Mouse (Mus musculus) embryonic facial prominence, embryonic 15.5 days (tissue): ENCODE data around the gene Zzz3. TPM values are rescaled to one million over a fixed set of nuclear protein-coding genes. Genes with fewer than 3 reads are reported as not detected.
A peak's percentile ranks its signal among the peaks of the same experiment; 100 is the strongest.

ENCODE experiments used
- ATAC-seq: fragments of 200-750 bp; cut with Nextera tagmentation; 2 replicates; pipeline ENCODE4 v1.8.0; 2017; ENCODE audit warnings: low read depth, moderate TSS enrichment; ENCODE audit not compliant: insufficient number of reproducible peaks, low FRiP score, low TSS enrichment
- H3K27ac ChIP-seq: fragments of 300-500 bp; sonication (generic); replicated peaks from 2 replicates; pipeline ENCODE4 v1.5.1; 2015; ENCODE audit warnings: mild to moderate bottlenecking, inconsistent platforms
- H3K27me3 ChIP-seq: fragments of 300-500 bp; sonication (generic); 2 replicates; pipeline ENCODE4 v1.6.1; 2015; ENCODE audit warnings: inconsistent platforms
- H3K36me3 ChIP-seq: fragments of 300-500 bp; sonication (generic); 2 replicates; pipeline ENCODE4 v1.6.1; 2015; ENCODE audit warnings: mild to moderate bottlenecking, inconsistent platforms
- H3K4me1 ChIP-seq: fragments of 300-500 bp; sonication (generic); 2 replicates; pipeline ENCODE4 v1.6.1; 2015; ENCODE audit warnings: inconsistent platforms
- H3K4me2 ChIP-seq: fragments of 300-500 bp; sonication (generic); replicated peaks from 2 replicates; pipeline ENCODE4 v1.6.1; 2015; ENCODE audit warnings: mild to moderate bottlenecking, inconsistent platforms
- H3K4me3 ChIP-seq: fragments of 300-500 bp; sonication (generic); replicated peaks from 2 replicates; pipeline ENCODE4 v1.5.1; 2015; ENCODE audit warnings: mild to moderate bottlenecking, inconsistent platforms
- H3K9ac ChIP-seq: fragments of 300-500 bp; sonication (generic); 2 replicates; pipeline ENCODE4 v1.6.1; 2015; ENCODE audit warnings: inconsistent platforms
- H3K9me3 ChIP-seq: fragments of 300-500 bp; sonication (generic); replicated peaks from 2 replicates; pipeline ENCODE4 v1.6.1; 2016; ENCODE audit warnings: inconsistent platforms
- WGBS: fragments of 180-500 bp; shearing (Covaris S2); methylation state at CpG from one replicate; pipeline ENCODE4 v1.1.7; 2015; 5-methylcytosine and 5-hydroxymethylcytosine counted together
- polyA plus RNA-seq: library from polyadenylated mRNA; unstranded; fragments of >200 nt; fragmentation: Nextera tagmentation; extraction: Ambion mirVana; gene quantifications from 2 replicates; pipeline ENCODE4 v1.2.1, GENCODE M21; 2015

Gene Zzz3
- polyA plus RNA-seq, 1 experiment from 2014 or later: 40.9 TPM

- Histone ChIP-seq H3K9ac (no peak overlapping the region), H3K4me1 (peaks cover 11% of the 10 kb centered on the region; the same call in 1 of the 2 replicates), H3K4me2 (no peak overlapping the region), H3K36me3 (no peaks in the 10 kb centered on the region; the same call in 1 of the 2 replicates), H3K9me3 (no peaks in the 10 kb centered on the region), H3K27ac (no peak overlapping the region), H3K27me3 (no peaks in the 10 kb centered on the region), H3K4me3 (no peak overlapping the region)
- 61% methylated on average over 4 of the region's 4 CpGs for WGBS
- no peak for ATAC-seq
Measured at GRCm38 (mm10) chr3:152467312-152467711, 72.0 kb downstream of the Zzz3 start.

- ATAC-seq: no peak
- H3K4me2 ChIP-seq: no peak overlapping the region
- no peak overlapping the region for H3K9ac ChIP-seq
- H3K4me3 ChIP-seq: no peak overlapping the region
- WGBS: 87% methylated on average over 8 of the region's 8 CpGs
- H3K27me3 ChIP-seq: no peaks in the 10 kb centered on the region
- H3K9me3 ChIP-seq: no peaks in the 10 kb centered on the region
- no peak overlapping the region for H3K27ac ChIP-seq
- H3K36me3 ChIP-seq: no peaks in the 10 kb centered on the region; the same call in 1 of the 2 replicates
- H3K4me1 ChIP-seq: peaks cover 11% of the 10 kb centered on the region; the same call in 1 of the 2 replicates
Measured at GRCm38 (mm10) chr3:152468032-152468431, 72.8 kb downstream of the Zzz3 start.

- H3K27me3 ChIP-seq: no peaks in the 10 kb centered on the region
- H3K9me3 ChIP-seq: no peaks in the 10 kb centered on the region
- H3K4me1 ChIP-seq: peaks cover 11% of the 10 kb centered on the region; the same call in 1 of the 2 replicates
- H3K4me3 ChIP-seq: no peak overlapping the region
- no peak for ATAC-seq
- no peaks in the 10 kb centered on the region for H3K36me3 ChIP-seq
- 0 out of 2 replicates have a peak overlapping the region, but pooled peaks have one; percentile 28 for H3K27ac ChIP-seq
- H3K4me2 ChIP-seq: no peak overlapping the region
- no peak overlapping the region for H3K9ac ChIP-seq
- WGBS: 74% methylated on average over 12 of the region's 12 CpGs
Measured at GRCm38 (mm10) chr3:152468569-152469041, 73.3 kb downstream of the Zzz3 start.

- H3K9ac ChIP-seq: no peak overlapping the region
- peaks cover 11% of the 10 kb centered on the region; the same call in 1 of the 2 replicates for H3K4me1 ChIP-seq
- no peak overlapping the region for H3K27ac ChIP-seq
- 69% methylated on average over 18 of the region's 18 CpGs for WGBS
- no peak overlapping the region for H3K4me2 ChIP-seq
- H3K4me3 ChIP-seq: no peak overlapping the region
- H3K36me3 ChIP-seq: no peaks in the 10 kb centered on the region
- H3K27me3 ChIP-seq: no peaks in the 10 kb centered on the region
- ATAC-seq: no peak
- no peaks in the 10 kb centered on the region for H3K9me3 ChIP-seq
Measured at GRCm38 (mm10) chr3:152469423-152470200, 74.3 kb downstream of the Zzz3 start.

GRCm38 (mm10) chr3:152470347-152470746 lies 75.1 kb downstream of the Zzz3 start:
- no peak overlapping the region for H3K27ac ChIP-seq
- WGBS: 80% methylated on average over 10 of the region's 10 CpGs
- no peak overlapping the region for H3K4me3 ChIP-seq

GRCm38 (mm10) chr3:152472676-152473075 lies 77.4 kb downstream of the Zzz3 start:
- Histone ChIP-seq H3K4me3 (no peak overlapping the region), H3K27ac (no peak overlapping the region)
- WGBS: 82% methylated on average over 16 of the region's 16 CpGs

More at GRCm38 (mm10) chr3:152470347-152470746, 75.1 kb downstream of the Zzz3 start:
- no peaks in the 10 kb centered on the region for H3K9me3 ChIP-seq
- no peaks in the 10 kb centered on the region for H3K36me3 ChIP-seq
- H3K9ac ChIP-seq: no peak overlapping the region
- no peak for ATAC-seq
- H3K4me1 ChIP-seq: peaks cover 11% of the 10 kb centered on the region; the same call in 1 of the 2 replicates
- no peaks in the 10 kb centered on the region for H3K27me3 ChIP-seq
- no peak overlapping the region for H3K4me2 ChIP-seq

GRCm38 (mm10) chr3:152474582-152475277 lies 79.5 kb downstream of the Zzz3 start:
- H3K4me1 ChIP-seq: peaks cover 13% of the 10 kb centered on the region
- no peak overlapping the region for H3K4me3 ChIP-seq
- no peak overlapping the region for H3K27ac ChIP-seq
- no peak for ATAC-seq
- 55% methylated on average over 15 of the region's 15 CpGs for WGBS
- H3K9me3 ChIP-seq: no peaks in the 10 kb centered on the region
- H3K4me2 ChIP-seq: no peak overlapping the region
- H3K36me3 ChIP-seq: no peaks in the 10 kb centered on the region
- no peak overlapping the region for H3K9ac ChIP-seq
- no peaks in the 10 kb centered on the region for H3K27me3 ChIP-seq

More at GRCm38 (mm10) chr3:152472676-152473075, 77.4 kb downstream of the Zzz3 start:
- Histone ChIP-seq H3K27me3 (no peaks in the 10 kb centered on the region), H3K9ac (no peak overlapping the region), H3K9me3 (no peaks in the 10 kb centered on the region), H3K36me3 (no peaks in the 10 kb centered on the region), H3K4me1 (peaks cover 15% of the 10 kb centered on the region), H3K4me2 (no peak overlapping the region)
- 0 out of 2 replicates have a peak, but pooled peaks have one; percentile 24 for ATAC-seq

- Histone ChIP-seq H3K4me1 (peaks cover 13% of the 10 kb centered on the region), H3K36me3 (no peaks in the 10 kb centered on the region), H3K4me2 (no peak overlapping the region), H3K9me3 (no peaks in the 10 kb centered on the region), H3K4me3 (no peak overlapping the region), H3K9ac (no peak overlapping the region), H3K27me3 (no peaks in the 10 kb centered on the region), H3K27ac (no peak overlapping the region)
- WGBS: 78% methylated on average over 1 of the region's 1 CpGs
- ATAC-seq: no peak
Measured at GRCm38 (mm10) chr3:152475278-152475669, 80.0 kb downstream of the Zzz3 start.

GRCm38 (mm10) chr3:152475894-152476293 lies 80.6 kb downstream of the Zzz3 start:
- Histone ChIP-seq H3K27me3 (no peaks in the 10 kb centered on the region), H3K9ac (no peak overlapping the region), H3K9me3 (no peaks in the 10 kb centered on the region), H3K27ac (no peak overlapping the region), H3K36me3 (no peaks in the 10 kb centered on the region), H3K4me3 (no peak overlapping the region), H3K4me1 (peaks cover 13% of the 10 kb centered on the region), H3K4me2 (no peak overlapping the region)
- no peak for ATAC-seq
- 93% methylated on average over 3 of the region's 3 CpGs for WGBS

GRCm38 (mm10) chr3:152477796-152478527 lies 82.7 kb downstream of the Zzz3 start:
- peak overlapping the region; percentile 44 for H3K4me3 ChIP-seq
- H3K27me3 ChIP-seq: no peaks in the 10 kb centered on the region
- peak overlapping the region; percentile 82 for H3K27ac ChIP-seq
- H3K9me3 ChIP-seq: no peaks in the 10 kb centered on the region
- peak; percentile 69 for ATAC-seq
- H3K36me3 ChIP-seq: no peaks in the 10 kb centered on the region
- peaks cover 19% of the 10 kb centered on the region for H3K4me1 ChIP-seq
- H3K4me2 ChIP-seq: peak overlapping the region; percentile 79
- 4% methylated on average over 23 of the region's 23 CpGs for WGBS
- peak overlapping the region; percentile 24 for H3K9ac ChIP-seq
